Mouse (Mus musculus) layer of hippocampus, adult 9-10 months (tissue): ENCODE results near the gene Tm2d3.

Experiments used
- DNase-seq: peaks from one replicate; pipeline ENCODE4 v3.0.0; 2022; ENCODE audit warnings: low spot score

Gene Tm2d3

GRCm38 (mm10) chr7:65704818-65705242 lies 13.9 kb downstream of the Tm2d3 start:
- DNase-seq = peak; percentile 74

- DNase-seq = no peak
Observed at GRCm38 (mm10) chr7:65708506-65708905, 17.5 kb downstream of the Tm2d3 start.

- no peak for DNase-seq
Observed at GRCm38 (mm10) chr7:65710301-65710700, 19.3 kb downstream of the Tm2d3 start.

- no peak for DNase-seq
Observed at GRCm38 (mm10) chr7:65713782-65714181, 22.8 kb downstream of the Tm2d3 start.

- no peak for DNase-seq
Observed at GRCm38 (mm10) chr7:65714304-65714703, 23.3 kb downstream of the Tm2d3 start.

- no peak for DNase-seq
Observed at GRCm38 (mm10) chr7:65734024-65734423, 43.1 kb downstream of the Tm2d3 start.

- DNase-seq = no peak
Observed at GRCm38 (mm10) chr7:65735261-65735660, 44.3 kb downstream of the Tm2d3 start.

GRCm38 (mm10) chr7:65737286-65738040 lies 46.5 kb downstream of the Tm2d3 start:
- DNase-seq = no peak

DNA sequence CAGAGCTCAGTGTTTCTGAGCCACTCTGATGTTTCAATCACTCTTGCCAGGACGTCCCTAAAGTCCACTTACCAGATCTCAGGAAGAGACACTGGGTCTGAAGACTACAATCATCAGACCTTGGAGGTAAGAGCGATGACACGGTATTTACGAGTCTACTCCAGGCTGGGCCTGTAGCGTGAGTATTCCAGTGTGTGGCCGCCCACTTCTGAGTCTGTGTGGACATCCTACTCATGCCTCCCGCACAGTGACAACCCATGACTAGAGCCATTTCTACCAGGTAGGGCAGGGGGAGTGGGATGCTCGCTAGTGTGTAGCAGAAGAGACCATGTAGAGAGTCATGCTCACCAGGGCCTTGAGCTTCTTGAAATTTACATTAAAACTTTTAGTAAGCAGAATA lies 51.9 kb downstream of the Tm2d3 start:
- DNase-seq = no peak

DNA sequence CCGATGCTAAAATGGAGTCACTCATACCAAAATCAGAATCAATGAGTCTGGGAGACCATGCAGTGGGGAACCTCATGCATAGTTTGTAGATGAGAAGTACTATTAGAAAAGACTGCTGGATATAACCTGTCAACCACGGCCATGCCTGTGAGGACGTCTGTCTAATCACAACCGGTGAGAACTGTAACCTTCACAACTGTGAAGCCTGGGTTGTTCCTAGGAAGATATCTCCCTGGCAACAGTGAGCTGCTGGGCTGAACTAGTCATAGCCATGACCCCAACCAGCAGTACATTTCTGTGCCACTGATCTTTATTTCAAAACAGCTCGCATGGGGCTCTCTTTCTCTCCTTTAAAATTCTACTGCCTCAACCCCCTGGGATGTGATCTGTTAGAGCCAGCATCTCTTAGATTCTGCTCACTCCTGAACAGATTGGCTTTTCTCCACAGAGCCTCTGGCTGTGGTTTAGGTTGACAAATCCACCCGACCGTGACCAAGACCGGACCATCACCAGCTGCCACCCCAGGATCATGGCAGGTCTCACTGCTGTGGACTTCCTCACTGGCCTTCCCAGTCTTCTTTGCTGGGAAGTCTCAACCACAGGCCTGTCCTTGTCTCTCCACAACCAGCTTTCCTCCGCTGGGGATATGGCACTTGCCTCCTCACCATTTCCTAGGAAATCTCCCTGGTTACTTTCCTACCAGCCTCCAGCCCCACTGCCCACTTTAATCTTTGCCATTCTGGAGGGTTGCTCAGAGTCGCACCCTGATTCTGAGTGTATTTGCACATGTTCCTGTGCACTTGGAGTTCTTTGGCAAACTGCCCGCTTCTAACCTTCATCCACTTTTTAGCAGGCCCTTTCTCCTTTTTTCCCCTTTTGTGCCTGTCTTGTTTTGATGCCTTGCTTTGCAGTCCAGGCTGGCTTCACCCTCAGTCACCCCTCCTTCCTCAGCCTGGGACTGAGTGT lies 57.3 kb downstream of the Tm2d3 start:
- DNase-seq = no peak
